Mouse (Mus musculus) liver, adult 2 months (tissue): Measurements from ENCODE around the gene Rap1gap2. TPM values are rescaled to one million over a fixed set of nuclear protein-coding genes. Genes with fewer than 3 reads are reported as not detected.

ENCODE experiments used
- DNase-seq: peaks from one replicate; pipeline ENCODE4 v3.0.0-alpha.2; 2011; ENCODE audit warnings: low read depth, low spot score; ENCODE audit errors: extremely low read depth
- H3K27ac ChIP-seq: fragments of 200-500 bp; replicated peaks from 2 replicates; pipeline ENCODE4 v1.5.1; 2012; ENCODE audit warnings: low read depth, mild to moderate bottlenecking, control low read depth, inconsistent platforms, low read length; ENCODE audit not compliant: insufficient read depth
- H3K27me3 ChIP-seq: fragments of 200-500 bp; 2 replicates; pipeline ENCODE4 v1.6.1; 2012; ENCODE audit warnings: mild to moderate bottlenecking, moderate library complexity, low read length, inconsistent platforms; ENCODE audit not compliant: control insufficient read depth, insufficient read depth
- H3K36me3 ChIP-seq: fragments of 200-500 bp; 2 replicates; pipeline ENCODE4 v1.6.1; 2012; ENCODE audit warnings: low read length, inconsistent platforms; ENCODE audit not compliant: control insufficient read depth, insufficient read depth
- H3K4me1 ChIP-seq: fragments of 200-500 bp; 2 replicates; pipeline ENCODE4 v1.6.1; 2011; ENCODE audit warnings: low read length; ENCODE audit not compliant: control insufficient read depth, insufficient read depth
- H3K4me3 ChIP-seq: fragments of 200-500 bp; 2 replicates; pipeline ENCODE4 v1.5.1; 2011; ENCODE audit warnings: low read depth, mild to moderate bottlenecking, control low read depth, low read length, moderate library complexity; ENCODE audit not compliant: insufficient read depth
- H3K79me2 ChIP-seq: fragments of 200-500 bp; 2 replicates; pipeline ENCODE4 v1.6.1; 2012; ENCODE audit warnings: inconsistent platforms, mild to moderate bottlenecking, low read length, moderate library complexity; ENCODE audit not compliant: control insufficient read depth, insufficient read depth
- H3K9ac ChIP-seq: fragments of 200-500 bp; 2 replicates; pipeline ENCODE4 v1.6.1; 2012; ENCODE audit warnings: low read depth, mild to moderate bottlenecking, control low read depth, inconsistent platforms, low read length
- CTCF ChIP-seq: fragments of 200-500 bp; IDR thresholded peaks from 2 replicates; pipeline ENCODE4 v1.5.1; 2011; ENCODE audit warnings: low read depth, low read length, control low read depth
- POLR2A ChIP-seq: fragments of 200-500 bp; IDR thresholded peaks from 2 replicates; pipeline ENCODE4 v1.6.1; 2011; ENCODE audit warnings: low read length, control low read depth; ENCODE audit not compliant: insufficient read depth; ENCODE audit errors: extremely low read depth
- WGBS: fragments of 180-500 bp; shearing (Covaris S2); methylation state at CpG from one replicate; pipeline ENCODE4 v1.1.7; 2018; 5-methylcytosine and 5-hydroxymethylcytosine counted together
- polyA plus RNA-seq: library from polyadenylated mRNA; depleted of rRNA; stranded (reverse); fragments of >200 nt; gene quantifications from 2 replicates; pipeline ENCODE4 v1.2.3, GENCODE M21; 2012
- total RNA-seq: library from RNA; depleted of rRNA; stranded (reverse); fragments of >200 nt; gene quantifications from 2 replicates; pipeline ENCODE4 v1.2.3, GENCODE M21; 2014

The Rap1gap2 gene
- total and polyA plus RNA-seq, 2 experiments = 0.46 to 0.48 TPM

- H3K4me3 ChIP-seq = no peak overlapping the region
- WGBS = 25% methylated on average over 18 of the region's 18 CpGs
- H3K9ac ChIP-seq = no peak overlapping the region
- TF ChIP-seq CTCF (peak; percentile 71), POLR2A (no peak)
- H3K4me1 ChIP-seq = no peaks in the 10 kb centered on the region
- H3K79me2 ChIP-seq = no peaks in the 10 kb centered on the region
- H3K36me3 ChIP-seq = no peaks in the 10 kb centered on the region
- H3K27me3 ChIP-seq = peaks cover 2% of the 10 kb centered on the region; the same call in 1 of the 2 replicates
- no peak for DNase-seq
- no peak overlapping the region for H3K27ac ChIP-seq
These were observed 84.2 kb downstream of the Rap1gap2 start for GRCm38 (mm10) chr11:74526180-74527158.

- no peak overlapping the region for H3K27ac ChIP-seq
- no peaks in the 10 kb centered on the region for H3K4me1 ChIP-seq
- no peaks in the 10 kb centered on the region for H3K79me2 ChIP-seq
- no peak overlapping the region for H3K4me3 ChIP-seq
- peaks cover 4% of the 10 kb centered on the region; the same call in 1 of the 2 replicates for H3K27me3 ChIP-seq
- TF ChIP-seq POLR2A (no peak), CTCF (no peak)
- WGBS = 31% methylated on average over 9 of the region's 9 CpGs
- DNase-seq = no peak
- no peaks in the 10 kb centered on the region for H3K36me3 ChIP-seq
- no peak overlapping the region for H3K9ac ChIP-seq
These were observed 85.1 kb downstream of the Rap1gap2 start for GRCm38 (mm10) chr11:74525605-74526004.

GRCm38 (mm10) chr11:74525205-74525604 lies 85.5 kb downstream of the Rap1gap2 start:
- H3K9ac ChIP-seq = no peak overlapping the region
- TF ChIP-seq CTCF = no peak
- TF ChIP-seq POLR2A = no peak
- WGBS = 43% methylated on average over 7 of the region's 7 CpGs
- H3K36me3 ChIP-seq = no peaks in the 10 kb centered on the region
- no peak for DNase-seq
- H3K4me3 ChIP-seq = no peak overlapping the region
- H3K27ac ChIP-seq = no peak overlapping the region
- H3K4me1 ChIP-seq = no peaks in the 10 kb centered on the region
- no peaks in the 10 kb centered on the region for H3K79me2 ChIP-seq
- peaks cover 4% of the 10 kb centered on the region; the same call in 1 of the 2 replicates for H3K27me3 ChIP-seq

GRCm38 (mm10) chr11:74524050-74524965 lies 86.4 kb downstream of the Rap1gap2 start:
- no peak for DNase-seq
- peaks cover 4% of the 10 kb centered on the region; the same call in 1 of the 2 replicates for H3K27me3 ChIP-seq
- TF ChIP-seq POLR2A (no peak), CTCF (no peak)

GRCm38 (mm10) chr11:74523210-74523951 lies 87.3 kb downstream of the Rap1gap2 start:
- no peak overlapping the region for H3K27ac ChIP-seq
- H3K27me3 ChIP-seq = peaks cover 4% of the 10 kb centered on the region; the same call in 1 of the 2 replicates
- no peak overlapping the region for H3K9ac ChIP-seq
- no peaks in the 10 kb centered on the region for H3K36me3 ChIP-seq
- DNase-seq = no peak
- TF ChIP-seq POLR2A (no peak), CTCF (no peak)
- no peaks in the 10 kb centered on the region for H3K4me1 ChIP-seq
- peak overlapping the region; percentile 53; the same call in 1 of the 2 replicates for H3K4me3 ChIP-seq
- H3K79me2 ChIP-seq = no peaks in the 10 kb centered on the region
- WGBS = 35% methylated on average over 30 of the region's 30 CpGs

More at GRCm38 (mm10) chr11:74524050-74524965, 86.4 kb downstream of the Rap1gap2 start:
- no peaks in the 10 kb centered on the region for H3K4me1 ChIP-seq
- H3K9ac ChIP-seq = no peak overlapping the region
- 62% methylated on average over 9 of the region's 9 CpGs for WGBS
- no peaks in the 10 kb centered on the region for H3K79me2 ChIP-seq
- no peak overlapping the region for H3K4me3 ChIP-seq
- H3K27ac ChIP-seq = no peak overlapping the region
- no peaks in the 10 kb centered on the region for H3K36me3 ChIP-seq
